ENCODE assay signal across 8 mouse cellular contexts in genomic region chr3:30602740-30603098, GRCm38 (mm10). TPM values are rescaled to one million over a fixed set of nuclear protein-coding genes. Genes with fewer than 3 reads are reported as not detected.
A peak's percentile ranks its signal among the peaks of the same experiment; 100 is the strongest.
DNase-seq lines count a peak whose midpoint lies in the region; ATAC-seq and TF ChIP-seq lines count a peak whose summit lies in the region.

No protein-coding gene starts in this region.

- peak; percentile 56 for TF ChIP-seq POLR2A in small intestine, adult 2 months (IDR thresholded peaks at IDR 0.05; ENCODE audit: low read depth, low read length)

- DNase-seq in heart, adult 11 months, result no peak
- no peak for DNase-seq in ES-E14 (ENCODE audit: low read depth, low spot score)
- DNase-seq in embryonic facial prominence, embryonic 14.5 days (ENCODE audit: low spot score), result peak; percentile 66
- no peak for DNase-seq in layer of hippocampus, postnatal 25 days (ENCODE audit: extremely low spot score in 1 of 2, low spot score in 1 of 2)

- TF ChIP-seq CTCF in small intestine, adult 2 months (IDR thresholded peaks at IDR 0.05; ENCODE audit: extremely low read depth, insufficient read length, insufficient replicate concordance, low read depth, low read length), result no peak

- under 1% methylated on average over 27 of the region's 27 CpGs for WGBS in heart, embryonic 12.5 days
- WGBS in embryonic facial prominence, embryonic 14.5 days, result 0% methylated on average over 22 of the region's 27 CpGs
- under 1% methylated on average over 27 of the region's 27 CpGs for WGBS in intestine, embryonic 15.5 days
- under 1% methylated on average over 27 of the region's 27 CpGs for WGBS in liver, embryonic 16.5 days (ENCODE audit: insufficient replicate concordance)
- 1% methylated on average over 27 of the region's 27 CpGs for WGBS in small intestine, adult 2 months

- peaks cover 11% of the 10 kb centered on the region for H3K27me3 ChIP-seq in heart, embryonic 12.5 days (replicated peaks)
- peaks cover 8% of the 10 kb centered on the region; the same call in 1 of the 2 replicates for H3K27me3 ChIP-seq in embryonic facial prominence, embryonic 14.5 days (replicated peaks; ENCODE audit: control insufficient read depth, insufficient read depth, low read length)
- H3K27me3 ChIP-seq in intestine, embryonic 15.5 days (replicated peaks), result no peaks in the 10 kb centered on the region
- peaks cover 18% of the 10 kb centered on the region for H3K27me3 ChIP-seq in liver, embryonic 16.5 days (ENCODE audit: control insufficient read depth, insufficient read depth, low read depth, low read length)
- H3K27me3 ChIP-seq in small intestine, adult 2 months (ENCODE audit: control insufficient read depth, insufficient read depth, low read length), result no peaks in the 10 kb centered on the region

- ATAC-seq in heart, embryonic 12.5 days (ENCODE audit: insufficient number of reproducible peaks, low FRiP score), result peak; percentile 71
- peak; percentile 57 for ATAC-seq in embryonic facial prominence, embryonic 14.5 days (ENCODE audit: low read depth)
- peak; percentile 71 for ATAC-seq in intestine, embryonic 15.5 days
- peak; percentile 66 for ATAC-seq in liver, embryonic 16.5 days (ENCODE audit: low read depth)

- H3K4me2 ChIP-seq in heart, embryonic 12.5 days, result peak overlapping the region; percentile 70
- H3K4me2 ChIP-seq in embryonic facial prominence, embryonic 14.5 days (ENCODE audit: low read depth, low read length), result peak overlapping the region; percentile 84
- H3K4me2 ChIP-seq in intestine, embryonic 15.5 days (replicated peaks), result peak overlapping the region; percentile 65
- peak overlapping the region; percentile 81 for H3K4me2 ChIP-seq in liver, embryonic 16.5 days (ENCODE audit: low read depth, low read length)

- H3K36me3 ChIP-seq in heart, embryonic 12.5 days, result peaks cover 27% of the 10 kb centered on the region
- H3K36me3 ChIP-seq in ES-E14 (ENCODE audit: control insufficient read depth, insufficient read depth, low read length, poor library complexity, severe bottlenecking), result peaks cover 11% of the 10 kb centered on the region; the same call in 1 of the 2 replicates
- H3K36me3 ChIP-seq in embryonic facial prominence, embryonic 14.5 days (ENCODE audit: control insufficient read depth, insufficient read depth, low read length), result peaks cover 29% of the 10 kb centered on the region
- peaks cover 8% of the 10 kb centered on the region; the same call in 1 of the 2 replicates for H3K36me3 ChIP-seq in intestine, embryonic 15.5 days
- peaks cover 14% of the 10 kb centered on the region for H3K36me3 ChIP-seq in liver, embryonic 16.5 days (ENCODE audit: control insufficient read depth, insufficient read depth)
- H3K36me3 ChIP-seq in small intestine, adult 2 months (ENCODE audit: control insufficient read depth, insufficient read depth, low read length), result peaks cover 16% of the 10 kb centered on the region

- H3K9me3 ChIP-seq in heart, embryonic 12.5 days (replicated peaks), result no peaks in the 10 kb centered on the region
- no peaks in the 10 kb centered on the region for H3K9me3 ChIP-seq in ES-E14 (ENCODE audit: control insufficient read depth, insufficient read depth, low read depth, low read length)
- no peaks in the 10 kb centered on the region for H3K9me3 ChIP-seq in embryonic facial prominence, embryonic 14.5 days (ENCODE audit: control insufficient read depth, low read length)
- no peaks in the 10 kb centered on the region for H3K9me3 ChIP-seq in intestine, embryonic 15.5 days
- no peaks in the 10 kb centered on the region for H3K9me3 ChIP-seq in liver, embryonic 16.5 days (replicated peaks; ENCODE audit: control insufficient read depth, low read length)

- in situ Hi-C loops in ES-E14 (cut with MboI; ENCODE audit: low sequenced_read_pairs in 2 of 2, unreplicated experiment in 2 of 2), result no loop called here

- peak overlapping the region; percentile 69 for H3K4me3 ChIP-seq in heart, embryonic 12.5 days
- H3K4me3 ChIP-seq in ES-E14 (ENCODE audit: insufficient read depth in 1 of 2, low read depth in 1 of 2, low read length in 2 of 2, poor library complexity in 1 of 2, severe bottlenecking in 1 of 2), result peak overlapping the region; percentile 91 to 97
- H3K4me3 ChIP-seq in embryonic facial prominence, embryonic 14.5 days (ENCODE audit: low read depth, low read length), result peak overlapping the region; percentile 96
- peak overlapping the region; percentile 83 for H3K4me3 ChIP-seq in intestine, embryonic 15.5 days (replicated peaks)
- H3K4me3 ChIP-seq in liver, embryonic 16.5 days (ENCODE audit: low read depth, low read length), result peak overlapping the region; percentile 83
- H3K4me3 ChIP-seq in small intestine, adult 2 months (ENCODE audit: low read depth, low read length), result peak overlapping the region; percentile 86

- H3K4me1 ChIP-seq in heart, embryonic 12.5 days (replicated peaks), result peaks cover 14% of the 10 kb centered on the region
- peaks cover 0 to 5% of the 10 kb centered on the region in 2 experiments; a peak in 1 of 4 replicates for H3K4me1 ChIP-seq in ES-E14 (ENCODE audit: control insufficient read depth in 2 of 2, insufficient read depth in 2 of 2, low read length in 2 of 2, poor library complexity in 1 of 2)
- peaks cover 12% of the 10 kb centered on the region for H3K4me1 ChIP-seq in embryonic facial prominence, embryonic 14.5 days (ENCODE audit: control insufficient read depth, insufficient read depth, low read length)
- H3K4me1 ChIP-seq in intestine, embryonic 15.5 days (replicated peaks), result peaks cover 9% of the 10 kb centered on the region
- peaks cover 19% of the 10 kb centered on the region for H3K4me1 ChIP-seq in liver, embryonic 16.5 days (ENCODE audit: control insufficient read depth, low read depth, low read length)
- no peaks in the 10 kb centered on the region for H3K4me1 ChIP-seq in small intestine, adult 2 months (ENCODE audit: control insufficient read depth, insufficient read depth, insufficient read length, low read length)

- peak overlapping the region; percentile 96 for H3K27ac ChIP-seq in heart, embryonic 12.5 days (ENCODE audit: poor library complexity, severe bottlenecking)
- peak overlapping the region; percentile 89 for H3K27ac ChIP-seq in ES-E14 (ENCODE audit: insufficient read depth, low read depth, low read length, poor library complexity, severe bottlenecking)
- peak overlapping the region; percentile 97 for H3K27ac ChIP-seq in embryonic facial prominence, embryonic 14.5 days (replicated peaks; ENCODE audit: low read depth, low read length)
- H3K27ac ChIP-seq in intestine, embryonic 15.5 days, result peak overlapping the region; percentile 93
- peak overlapping the region; percentile 98 for H3K27ac ChIP-seq in liver, embryonic 16.5 days (ENCODE audit: low read length)
- H3K27ac ChIP-seq in small intestine, adult 2 months (ENCODE audit: insufficient read depth, low read depth, low read length), result peak overlapping the region; percentile 100

- peak overlapping the region; percentile 82 for H3K9ac ChIP-seq in heart, embryonic 12.5 days
- peak overlapping the region; percentile 96 for H3K9ac ChIP-seq in ES-E14 (ENCODE audit: insufficient read depth, low read depth, low read length, poor library complexity, severe bottlenecking)
- H3K9ac ChIP-seq in embryonic facial prominence, embryonic 14.5 days (ENCODE audit: low read depth, low read length), result peak overlapping the region; percentile 91
- H3K9ac ChIP-seq in intestine, embryonic 15.5 days, result peak overlapping the region; percentile 90
- peak overlapping the region; percentile 90 for H3K9ac ChIP-seq in liver, embryonic 16.5 days (ENCODE audit: low read depth, low read length)

RNA-seq across cellular contexts. Expression of gene Mynn, which starts 0.9 kb away (rescaled TPM):
- 23.2 and 25.0 TPM in 2 replicates for polyA plus RNA-seq in heart, embryonic 12.5 days (2016; fragmentation: Nextera tagmentation; extraction: Ambion mirVana)
- total RNA-seq in ES-E14 (2012; rRNA removed), result 17.1 and 18.5 TPM in 2 replicates
- 29.9 and 33.6 TPM in 2 replicates for polyA plus RNA-seq in embryonic facial prominence, embryonic 14.5 days (2014; fragmentation: Nextera tagmentation; extraction: Ambion mirVana)
- polyA plus RNA-seq in intestine, embryonic 15.5 days (2015; fragmentation: Nextera tagmentation; extraction: Ambion mirVana), result 24.0 and 24.3 TPM in 2 replicates
- 13.4 and 14.2 TPM in 2 replicates for polyA plus RNA-seq in liver, embryonic 16.5 days (2015; fragmentation: Nextera tagmentation; extraction: Ambion mirVana)
- 2.1 and 4.3 TPM in 2 replicates for polyA plus RNA-seq in small intestine, adult 2 months (2012; rRNA removed)
- total RNA-seq in layer of hippocampus, postnatal 25 days (2021), result 10 to 100 TPM; 17.8 to 18.9 TPM

RNA-seq across cellular contexts. Expression of gene Actrt3, which starts 3.0 kb away (rescaled TPM):
- not detected in 2 replicates for polyA plus RNA-seq in heart, embryonic 12.5 days (2016; fragmentation: Nextera tagmentation; extraction: Ambion mirVana)
- total RNA-seq in ES-E14 (2012; rRNA removed), result not detected in 2 replicates
- polyA plus RNA-seq in embryonic facial prominence, embryonic 14.5 days (2014; fragmentation: Nextera tagmentation; extraction: Ambion mirVana), result 0.13 TPM in 1 of 2 replicates, not detected in the other
- 0.16 and 0.35 TPM in 2 replicates for polyA plus RNA-seq in intestine, embryonic 15.5 days (2015; fragmentation: Nextera tagmentation; extraction: Ambion mirVana)
- not detected in 2 replicates for polyA plus RNA-seq in liver, embryonic 16.5 days (2015; fragmentation: Nextera tagmentation; extraction: Ambion mirVana)
- polyA plus RNA-seq in small intestine, adult 2 months (2012; rRNA removed), result not detected in 2 replicates
- under 1 TPM; 0.49 to 0.79 TPM for total RNA-seq in layer of hippocampus, postnatal 25 days (2021)

RNA-seq across cellular contexts. Expression of gene Lrriq4, which starts 41.6 kb away (rescaled TPM):
- 0.15 TPM in 1 of 2 replicates, not detected in the other for polyA plus RNA-seq in heart, embryonic 12.5 days (2016; fragmentation: Nextera tagmentation; extraction: Ambion mirVana)
- 1.9 and 3.8 TPM in 2 replicates for total RNA-seq in ES-E14 (2012; rRNA removed)
- polyA plus RNA-seq in embryonic facial prominence, embryonic 14.5 days (2014; fragmentation: Nextera tagmentation; extraction: Ambion mirVana), result not detected in 2 replicates
- polyA plus RNA-seq in intestine, embryonic 15.5 days (2015; fragmentation: Nextera tagmentation; extraction: Ambion mirVana), result not detected in 2 replicates
- polyA plus RNA-seq in liver, embryonic 16.5 days (2015; fragmentation: Nextera tagmentation; extraction: Ambion mirVana), result not detected in 2 replicates
- polyA plus RNA-seq in small intestine, adult 2 months (2012; rRNA removed), result not detected in 2 replicates
- total RNA-seq in layer of hippocampus, postnatal 25 days (2021), result not detected

RNA-seq across cellular contexts. Expression of gene Lrrc34, which starts 45.0 kb away (rescaled TPM):
- polyA plus RNA-seq in heart, embryonic 12.5 days (2016; fragmentation: Nextera tagmentation; extraction: Ambion mirVana), result 0.49 and 0.62 TPM in 2 replicates
- total RNA-seq in ES-E14 (2012; rRNA removed), result 5.6 and 11.3 TPM in 2 replicates
- polyA plus RNA-seq in embryonic facial prominence, embryonic 14.5 days (2014; fragmentation: Nextera tagmentation; extraction: Ambion mirVana), result 1.4 and 5.4 TPM in 2 replicates
- 0.40 and 0.48 TPM in 2 replicates for polyA plus RNA-seq in intestine, embryonic 15.5 days (2015; fragmentation: Nextera tagmentation; extraction: Ambion mirVana)
- 0.06 TPM in 2 replicates for polyA plus RNA-seq in liver, embryonic 16.5 days (2015; fragmentation: Nextera tagmentation; extraction: Ambion mirVana)
- polyA plus RNA-seq in small intestine, adult 2 months (2012; rRNA removed), result not detected in 2 replicates
- not detected for total RNA-seq in layer of hippocampus, postnatal 25 days (2021)

RNA-seq across cellular contexts. Expression of gene Mecom, which starts 54.9 kb away (rescaled TPM):
- 38.7 and 43.8 TPM in 2 replicates for polyA plus RNA-seq in heart, embryonic 12.5 days (2016; fragmentation: Nextera tagmentation; extraction: Ambion mirVana)
- total RNA-seq in ES-E14 (2012; rRNA removed), result 2.1 and 2.3 TPM in 2 replicates
- polyA plus RNA-seq in embryonic facial prominence, embryonic 14.5 days (2014; fragmentation: Nextera tagmentation; extraction: Ambion mirVana), result 13.0 and 18.9 TPM in 2 replicates
- polyA plus RNA-seq in intestine, embryonic 15.5 days (2015; fragmentation: Nextera tagmentation; extraction: Ambion mirVana), result 11.6 and 13.1 TPM in 2 replicates
- polyA plus RNA-seq in liver, embryonic 16.5 days (2015; fragmentation: Nextera tagmentation; extraction: Ambion mirVana), result 0.98 and 1.0 TPM in 2 replicates
- 2.6 and 2.8 TPM in 2 replicates for polyA plus RNA-seq in small intestine, adult 2 months (2012; rRNA removed)
- total RNA-seq in layer of hippocampus, postnatal 25 days (2021), result 1 to 10 TPM; 2.8 to 3.9 TPM
